Mouse (Mus musculus): ENCODE data around the gene Plod3.

Gene Plod3

GRCm38 (mm10) chr5:136965210-136965609 is 21.6 kb upstream of the Plod3 start:
- no peak for DNase-seq

- DNase-seq = no peak
Observed at GRCm38 (mm10) chr5:136965686-136966085, 21.1 kb upstream of the Plod3 start.

DNA sequence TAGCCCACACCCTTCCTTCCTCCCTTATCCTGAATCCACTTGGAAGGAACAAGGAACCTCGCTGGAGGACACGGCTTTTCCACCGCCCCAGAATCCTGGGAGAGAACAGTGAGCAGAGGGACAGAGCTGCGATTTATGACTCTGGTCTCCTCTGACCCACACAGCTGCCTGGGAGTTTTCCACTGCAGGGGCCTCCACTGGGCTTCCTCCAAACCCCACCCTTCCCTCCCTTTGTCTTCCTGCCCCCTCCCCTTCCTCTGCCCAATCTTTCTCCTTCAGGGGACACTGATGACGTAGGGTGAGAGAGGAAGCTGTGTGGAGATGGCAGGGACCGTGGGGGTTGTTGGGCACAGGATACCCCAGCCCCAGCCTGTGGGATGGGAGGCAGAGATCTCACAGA is 20.5 kb upstream of the Plod3 start, which contains the start of gene Cldn15:
TSS of gene Cldn15 (plus strand) at position 286 of the 400 bp plus-strand sequence.
- DNase-seq = no peak

DNA sequence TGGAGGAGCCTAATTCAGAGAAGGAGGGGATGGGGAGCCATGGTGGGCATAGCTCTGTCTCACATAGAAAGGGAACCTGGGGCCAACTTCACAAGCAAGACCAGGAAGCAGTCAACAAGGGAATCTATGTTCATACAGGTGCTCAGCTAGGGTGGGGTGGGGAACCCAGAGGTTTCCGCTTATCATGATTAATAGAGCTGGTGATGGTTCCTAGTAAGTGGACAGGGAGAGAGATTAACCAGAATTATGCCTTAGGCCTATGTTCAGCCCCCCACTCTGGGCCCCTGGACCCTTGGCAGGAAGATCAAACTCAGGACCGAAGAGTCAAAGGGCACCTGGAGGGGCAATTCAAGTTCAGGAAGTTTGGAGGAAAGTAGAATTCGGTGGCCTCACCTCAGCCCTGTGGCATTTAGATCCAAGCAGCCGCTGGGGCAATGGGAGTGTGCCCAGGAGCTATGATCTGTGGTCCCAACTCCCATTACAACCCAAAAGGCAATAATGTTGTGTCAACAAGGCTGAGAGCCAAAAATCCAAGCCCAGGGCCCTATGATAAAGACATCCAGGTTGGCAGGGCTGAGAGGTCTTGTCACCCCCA is 19.9 kb upstream of the Plod3 start:
- no peak for DNase-seq

- DNase-seq = no peak
Observed at GRCm38 (mm10) chr5:136967592-136967991, 19.2 kb upstream of the Plod3 start.

- no peak for DNase-seq
Observed at GRCm38 (mm10) chr5:136970703-136971102, 16.1 kb upstream of the Plod3 start.

GRCm38 (mm10) chr5:136973670-136974069 is 13.1 kb upstream of the Plod3 start:
- no peak for DNase-seq

GRCm38 (mm10) chr5:136977769-136978168 is 9.1 kb upstream of the Plod3 start:
- no peak for DNase-seq

- DNase-seq = no peak
Observed at GRCm38 (mm10) chr5:136979762-136980161, 7.1 kb upstream of the Plod3 start.

- no peak for DNase-seq
Observed at GRCm38 (mm10) chr5:136980974-136981373, 5.8 kb upstream of the Plod3 start.

DNA sequence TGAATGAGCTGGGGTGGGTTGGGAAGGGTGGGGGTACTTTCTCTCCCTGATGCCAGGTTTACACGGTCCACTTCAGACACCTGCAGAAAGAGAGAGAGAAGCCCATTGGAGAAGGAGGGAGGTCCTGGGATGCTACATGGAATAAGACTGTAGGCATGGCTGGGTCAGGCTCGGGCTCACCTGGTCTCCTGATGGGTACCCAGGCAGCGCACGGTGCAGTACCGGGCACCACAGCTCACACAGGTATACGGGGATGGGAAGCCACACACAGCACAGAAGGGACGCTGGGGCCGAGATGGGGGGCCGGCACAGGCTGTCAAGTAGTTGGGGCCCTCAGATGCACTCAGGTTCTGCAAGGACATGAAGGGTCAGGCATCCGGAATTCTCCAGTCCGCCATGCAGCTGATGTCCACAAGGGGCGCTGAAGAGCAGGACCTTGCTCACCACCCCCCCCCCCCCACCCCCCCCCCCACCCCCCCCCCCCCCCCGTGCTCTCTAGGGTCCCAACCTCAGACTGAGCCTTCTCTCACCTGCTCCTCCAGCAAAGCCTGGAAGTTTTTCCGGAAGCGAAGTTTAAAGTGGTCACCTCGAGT is 4.4 kb upstream of the Plod3 start:
- no peak for DNase-seq

GRCm38 (mm10) chr5:136984828-136985227 is 2.0 kb upstream of the Plod3 start:
- no peak for DNase-seq

- DNase-seq = peak; percentile 76
Observed at GRCm38 (mm10) chr5:136987138-136987933, 517 bp downstream of the Plod3 start.

- no peak for DNase-seq
Observed at GRCm38 (mm10) chr5:136987934-136988271, 1.1 kb downstream of the Plod3 start, which contains the start of gene Znhit1. TSS of gene Znhit1 (minus strand) at chr5:136988021.

- no peak for DNase-seq
Observed at GRCm38 (mm10) chr5:136988420-136988819, 1.6 kb downstream of the Plod3 start.

- no peak for DNase-seq
Observed at GRCm38 (mm10) chr5:136989801-136990200, 3.0 kb downstream of the Plod3 start.

DNA sequence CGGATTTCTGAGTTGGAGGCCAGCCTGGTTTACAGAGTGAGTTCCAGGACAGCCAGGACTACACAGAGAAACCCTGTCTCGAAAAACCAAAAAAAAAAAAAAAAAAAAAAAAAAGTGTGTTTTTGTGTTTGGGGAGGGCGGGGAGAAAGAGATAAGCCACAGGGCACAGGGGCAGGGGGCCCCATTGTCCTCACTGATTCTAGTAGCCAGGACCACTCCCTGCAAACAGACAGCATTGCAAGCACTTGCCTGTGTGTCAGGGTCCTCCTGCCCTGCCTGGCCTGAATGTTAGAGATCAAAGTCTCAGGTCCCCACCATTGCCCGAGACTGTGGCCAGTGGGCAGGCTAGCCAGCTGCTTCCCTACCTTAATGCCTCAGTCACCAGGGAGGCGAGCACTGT is 12.6 kb downstream of the Plod3 start:
- no peak for DNase-seq

DNA sequence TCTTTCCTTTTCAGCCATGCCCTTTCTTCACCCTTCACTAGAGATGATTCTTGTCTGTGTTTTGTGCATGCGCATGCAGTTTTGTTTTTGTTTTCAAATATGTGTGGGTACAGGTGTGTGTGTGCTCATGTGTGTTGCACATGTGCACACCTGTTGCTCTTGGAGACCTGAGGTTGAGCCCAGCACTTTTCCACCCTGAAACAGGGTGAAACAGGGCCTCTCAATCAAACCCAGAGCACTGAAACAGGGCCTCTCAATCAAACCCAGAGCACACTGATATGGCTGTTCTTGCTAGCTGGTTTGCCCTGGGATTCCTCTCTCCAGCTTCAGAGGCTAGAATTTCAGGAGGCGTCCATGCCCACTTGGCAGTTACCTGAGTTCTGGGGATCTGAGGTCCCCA is 13.8 kb downstream of the Plod3 start:
- no peak for DNase-seq

- DNase-seq = no peak
Observed at GRCm38 (mm10) chr5:137007276-137007675, 20.5 kb downstream of the Plod3 start.

DNA sequence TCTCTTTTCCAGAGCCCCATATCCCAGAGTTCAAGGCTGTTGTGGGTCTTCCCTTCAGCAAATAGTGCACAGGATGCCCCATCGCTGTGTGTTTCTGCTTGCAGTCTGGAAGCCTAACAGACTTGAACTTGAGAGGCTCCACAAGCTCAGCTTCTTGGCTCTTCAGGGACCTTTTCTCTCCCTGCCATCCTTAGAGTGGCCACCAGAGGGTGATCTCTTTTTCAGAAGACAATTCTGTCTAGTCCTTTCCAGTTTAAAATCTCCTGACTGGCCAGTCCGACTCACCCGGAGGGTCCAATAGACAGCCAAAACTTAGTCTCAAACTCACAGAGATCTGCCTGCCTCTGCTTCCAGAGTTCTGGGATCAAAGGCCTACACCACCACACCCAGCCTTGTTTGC is 23.2 kb downstream of the Plod3 start:
- no peak for DNase-seq

GRCm38 (mm10) chr5:137012401-137012950 is 25.7 kb downstream of the Plod3 start:
- no peak for DNase-seq

GRCm38 (mm10) chr5:137015913-137016312 is 29.1 kb downstream of the Plod3 start:
- DNase-seq = no peak

DNA sequence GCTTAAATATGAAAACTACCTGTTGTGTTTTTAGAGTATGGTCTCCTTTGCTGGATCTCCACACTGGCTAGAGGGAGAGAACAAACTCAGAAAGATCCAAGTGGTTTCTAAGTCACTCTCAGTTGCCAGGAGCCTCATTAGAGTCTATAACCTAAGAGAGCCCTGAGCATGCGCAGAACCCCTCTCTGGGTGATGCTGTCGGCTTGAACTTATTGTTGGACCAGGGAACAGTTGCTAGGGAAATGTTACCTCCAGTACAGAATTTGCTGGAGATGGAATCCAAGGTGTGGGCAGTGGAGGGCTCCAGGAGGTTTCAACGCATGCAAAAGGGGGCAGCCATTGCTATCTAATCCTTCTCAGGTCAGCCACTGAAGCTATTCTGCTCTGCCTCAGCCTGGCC is 37.5 kb downstream of the Plod3 start:
- no peak for DNase-seq

GRCm38 (mm10) chr5:137025132-137025531 is 38.3 kb downstream of the Plod3 start:
- DNase-seq = peak; percentile 69
